Mouse (Mus musculus) kidney, adult 9 months (tissue): ENCODE measurements around the gene Ctps2.

ENCODE experiments used
- DNase-seq: peaks from one replicate; pipeline ENCODE4 v3.0.0; 2022

Gene Ctps2

GRCm38 (mm10) chrX:162900938-162901337 lies at the start of gene Ctps2:
TSS of gene Ctps2 (plus strand) at chrX:162901238.
- DNase-seq: no peak

- no peak for DNase-seq
Measured at GRCm38 (mm10) chrX:162868294-162868965, 32.6 kb upstream of the Ctps2 start.

GRCm38 (mm10) chrX:162871734-162872517 lies 29.1 kb upstream of the Ctps2 start:
- DNase-seq: no peak

- DNase-seq: no peak
Measured at GRCm38 (mm10) chrX:162873761-162874160, 27.3 kb upstream of the Ctps2 start.

- DNase-seq: no peak
Measured at GRCm38 (mm10) chrX:162878236-162878635, 22.8 kb upstream of the Ctps2 start.

- peak; percentile 85 for DNase-seq
Measured at GRCm38 (mm10) chrX:162887931-162888511, 13.0 kb upstream of the Ctps2 start, which contains the start of gene Syap1. TSS of gene Syap1 (minus strand) at chrX:162888447.

GRCm38 (mm10) chrX:162888575-162889223 lies 12.3 kb upstream of the Ctps2 start:
- peak; percentile 17 for DNase-seq

- peak; percentile 39 for DNase-seq
Measured at GRCm38 (mm10) chrX:162901371-162902039, 467 bp downstream of the Ctps2 start.

- DNase-seq: peak; percentile 69
Measured at GRCm38 (mm10) chrX:162902040-162902734, 1.1 kb downstream of the Ctps2 start.

- DNase-seq: no peak
Measured at GRCm38 (mm10) chrX:162907554-162907953, 6.5 kb downstream of the Ctps2 start.

GRCm38 (mm10) chrX:162913651-162914050 lies 12.6 kb downstream of the Ctps2 start:
- DNase-seq: no peak

- DNase-seq: peak; percentile 60
Measured at GRCm38 (mm10) chrX:162915697-162916096, 14.7 kb downstream of the Ctps2 start.

- peak; percentile 35 for DNase-seq
Measured at GRCm38 (mm10) chrX:162921487-162922125, 20.6 kb downstream of the Ctps2 start.

- no peak for DNase-seq
Measured at GRCm38 (mm10) chrX:162931467-162931866, 30.4 kb downstream of the Ctps2 start.

- DNase-seq: no peak
Measured at GRCm38 (mm10) chrX:162942027-162942426, 41.0 kb downstream of the Ctps2 start.

- DNase-seq: peak; percentile 58
Measured at GRCm38 (mm10) chrX:162949811-162950439, 48.9 kb downstream of the Ctps2 start.

- DNase-seq: no peak
Measured at GRCm38 (mm10) chrX:162957921-162958320, 56.9 kb downstream of the Ctps2 start.

GRCm38 (mm10) chrX:162963840-162964239 lies 62.8 kb downstream of the Ctps2 start:
- no peak for DNase-seq

GRCm38 (mm10) chrX:162964383-162964782 lies 63.3 kb downstream of the Ctps2 start, which contains the start of gene S100g:
TSS of gene S100g (minus strand) at chrX:162964599.
- peak; percentile 41 for DNase-seq

- DNase-seq: peak; percentile 63
Measured at GRCm38 (mm10) chrX:162967456-162967855, 66.4 kb downstream of the Ctps2 start.

GRCm38 (mm10) chrX:162976194-162976593 lies 75.2 kb downstream of the Ctps2 start:
- no peak for DNase-seq
